Mouse (Mus musculus): ENCODE data around the gene Gatd1. TPM values are rescaled to one million over a fixed set of nuclear protein-coding genes. Genes with fewer than 3 reads are reported as not detected.

Gatd1 gene
- total RNA-seq, 2 experiments from 2014 or later = 37.4 to 37.6 TPM

DNA sequence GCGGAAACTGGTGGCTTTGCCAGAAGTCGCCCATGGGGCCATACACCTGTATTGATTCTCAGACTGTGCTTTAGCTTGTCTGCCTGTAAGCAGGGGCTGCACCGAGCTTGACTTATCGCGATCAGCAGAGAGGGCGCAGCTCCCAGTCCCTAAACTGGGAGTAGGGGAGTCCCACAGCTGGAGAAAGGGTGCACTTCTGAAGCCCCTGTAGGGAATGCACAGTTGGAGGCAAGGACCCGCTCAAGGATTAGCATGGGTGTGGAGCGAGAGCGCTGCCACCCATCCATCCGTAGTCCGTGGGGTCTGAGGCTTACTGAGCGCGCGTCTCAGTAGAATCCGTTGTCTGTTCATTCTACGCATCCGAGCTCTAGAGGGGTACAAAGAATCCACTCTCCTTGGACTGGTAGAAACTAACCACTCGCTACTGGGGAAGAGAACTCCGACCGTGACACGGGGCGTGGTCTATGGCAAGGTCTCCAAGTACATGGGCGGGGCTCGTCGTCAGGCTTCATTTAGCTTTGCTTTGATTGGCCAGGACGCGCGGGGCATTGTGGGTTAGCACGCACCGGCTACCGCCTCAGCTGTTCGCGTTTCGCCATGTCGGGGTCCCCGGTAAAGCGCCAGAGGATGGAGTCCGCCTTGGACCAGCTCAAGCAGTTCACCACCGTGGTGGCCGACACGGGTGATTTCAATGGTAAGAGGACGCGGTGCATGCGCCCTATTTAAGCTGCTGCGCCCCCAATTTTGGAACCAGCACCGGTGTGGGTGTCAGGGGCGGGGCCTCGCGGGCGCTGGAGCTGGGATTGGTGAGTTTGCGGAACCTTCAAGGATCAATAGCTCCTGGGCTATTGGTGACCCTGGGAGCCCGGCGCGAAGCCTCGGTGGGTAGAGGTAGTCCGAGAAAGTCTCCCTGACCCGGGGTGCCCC, 22.0 kb downstream of the Gatd1 start, which contains the start of gene Taldo1:
Gene Taldo1, plus strand, starts transcription at position 575 of the 927 bp plus-strand sequence.
- DNase-seq (ENCODE audit: low spot score in 2 of 2) = peak; percentile 95

GRCm38 (mm10) chr7:141390326-141391259, 23.3 kb downstream of the Gatd1 start:
- DNase-seq (ENCODE audit: low spot score in 2 of 2) = no peak

DNA sequence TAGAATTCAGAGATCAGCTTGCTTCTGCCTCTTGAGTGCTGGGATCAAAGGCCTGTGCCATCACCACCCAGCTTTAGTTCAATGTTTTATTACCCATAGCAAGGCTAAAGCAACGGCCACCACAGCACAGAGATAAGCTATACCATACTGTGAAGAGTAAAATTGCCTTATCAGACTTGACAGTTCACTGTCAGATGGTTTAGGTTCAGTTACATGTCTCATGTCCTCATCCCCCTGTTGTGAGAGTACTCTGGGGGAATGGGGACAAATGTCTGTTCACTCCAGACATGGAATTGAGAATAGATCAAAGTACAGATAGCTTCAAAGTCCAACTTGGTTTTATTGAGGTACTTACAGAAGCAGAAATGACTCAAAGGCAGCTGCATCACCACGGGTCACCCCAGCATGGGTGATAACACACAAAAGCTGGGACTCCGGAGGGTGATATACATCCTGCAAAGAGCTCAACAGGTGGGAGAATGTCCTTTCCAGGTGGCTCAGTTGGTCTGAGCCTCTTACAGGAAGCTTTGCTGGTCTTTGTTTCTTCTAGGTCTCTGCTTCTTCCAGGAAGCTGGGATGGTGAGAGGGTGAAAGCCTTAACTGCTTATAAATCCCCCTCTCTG, 25.3 kb downstream of the Gatd1 start:
- DNase-seq (ENCODE audit: low spot score in 2 of 2) = no peak

DNA sequence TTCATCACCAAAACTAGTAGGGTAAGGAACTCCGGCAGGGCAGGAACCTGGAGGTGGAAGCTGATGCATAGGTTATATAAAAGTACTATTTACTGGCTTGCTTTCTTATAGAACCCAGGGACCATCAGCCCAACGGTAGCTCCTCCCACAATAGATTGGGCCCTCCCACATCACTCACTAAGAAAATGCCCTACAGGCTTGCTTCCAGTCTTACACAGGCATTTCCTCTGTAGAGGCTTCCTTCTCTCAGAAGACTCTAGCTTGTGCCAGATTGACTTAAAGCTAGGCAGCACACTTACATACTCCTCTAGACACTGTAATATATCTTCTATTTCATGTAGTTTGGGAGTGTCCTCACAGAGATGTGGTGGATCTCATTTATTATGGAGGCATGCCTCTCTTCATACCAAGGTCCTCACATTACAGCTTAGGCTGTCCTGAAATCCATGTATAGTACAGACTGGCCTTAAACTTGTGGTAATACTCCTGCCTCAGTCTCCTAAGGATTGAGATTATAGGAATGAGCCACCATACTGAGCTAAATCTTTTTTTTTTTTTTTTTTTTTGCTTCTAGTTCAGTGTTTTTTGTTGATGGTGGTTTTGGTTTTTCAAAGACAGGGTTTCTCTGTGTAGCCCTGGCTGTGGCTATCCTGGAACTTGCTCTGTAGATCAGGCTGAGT, 26.0 kb downstream of the Gatd1 start:
- DNase-seq (ENCODE audit: low spot score in 2 of 2) = no peak

- DNase-seq (ENCODE audit: low spot score in 2 of 2) = no peak
Observed at GRCm38 (mm10) chr7:141381068-141381835, 32.7 kb downstream of the Gatd1 start.

GRCm38 (mm10) chr7:141379584-141379983, 34.4 kb downstream of the Gatd1 start:
- no peak for DNase-seq (ENCODE audit: low spot score in 2 of 2)

GRCm38 (mm10) chr7:141374399-141374798, 39.5 kb downstream of the Gatd1 start:
- DNase-seq (ENCODE audit: low spot score in 2 of 2) = no peak

DNA sequence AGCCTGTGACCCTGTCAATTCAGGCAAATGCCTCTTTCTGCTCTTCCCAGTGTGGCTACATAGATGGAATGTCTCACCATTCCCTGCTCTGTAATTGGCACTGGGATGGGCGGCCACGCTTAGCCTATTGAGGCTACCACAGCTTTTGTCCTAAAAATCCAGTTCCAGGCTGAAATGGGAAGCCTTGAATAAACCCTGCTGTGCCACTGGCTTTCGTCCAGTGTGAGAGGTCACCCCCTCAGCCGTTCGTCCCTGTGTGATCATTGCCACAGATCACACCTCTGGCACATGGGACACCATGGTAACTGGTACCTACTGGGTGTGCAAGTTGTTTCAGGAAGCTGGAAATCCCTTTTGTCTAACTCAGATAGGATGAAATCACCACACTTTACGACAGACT, 40.3 kb downstream of the Gatd1 start:
- DNase-seq (ENCODE audit: low spot score in 2 of 2) = no peak

GRCm38 (mm10) chr7:141371942-141372595, 41.9 kb downstream of the Gatd1 start:
- no peak for DNase-seq (ENCODE audit: low spot score in 2 of 2)

GRCm38 (mm10) chr7:141369918-141370317, 44.0 kb downstream of the Gatd1 start:
- DNase-seq (ENCODE audit: low spot score in 2 of 2) = no peak

DNA sequence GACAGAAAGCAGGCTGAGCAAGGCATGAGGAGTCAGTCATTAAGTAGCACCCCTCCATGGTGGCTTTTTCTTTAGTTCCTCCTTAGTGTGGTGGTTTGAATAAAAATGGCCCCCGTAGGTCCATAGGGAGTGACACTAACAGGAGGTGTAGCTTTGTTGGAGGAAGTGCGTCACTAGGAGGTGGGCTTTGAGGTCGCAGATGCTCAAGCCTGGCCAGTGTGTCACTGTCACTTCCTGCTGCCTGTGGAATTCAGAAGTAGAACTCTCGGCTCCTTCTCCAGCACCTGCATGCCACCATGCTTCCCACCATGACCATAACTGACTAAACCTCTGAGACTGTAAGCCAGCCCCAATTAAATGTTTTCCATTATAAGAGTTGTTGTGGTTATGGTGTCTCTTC, 46.6 kb downstream of the Gatd1 start:
- DNase-seq (ENCODE audit: low spot score in 2 of 2) = no peak

DNA sequence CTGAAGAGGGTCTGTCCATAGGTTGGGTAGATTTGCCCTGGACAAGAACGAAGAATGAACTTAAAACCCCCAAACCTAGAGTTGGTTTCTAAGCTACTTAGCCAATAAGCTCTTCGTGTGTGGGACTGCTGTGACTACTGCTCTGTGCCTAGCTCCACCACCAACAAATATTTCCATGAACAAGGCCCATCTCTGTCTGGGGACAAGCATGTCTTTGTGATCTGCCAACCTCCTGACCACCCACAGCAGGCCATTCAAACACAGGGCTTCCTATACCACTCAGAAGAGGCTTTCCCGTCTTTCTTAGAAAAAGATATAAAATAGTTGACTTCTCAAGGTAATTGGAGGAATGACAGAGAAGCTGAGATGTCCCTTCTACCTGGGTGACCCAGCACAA, 48.9 kb downstream of the Gatd1 start:
- no peak for DNase-seq (ENCODE audit: low spot score in 2 of 2)

GRCm38 (mm10) chr7:141364349-141365048, 49.4 kb downstream of the Gatd1 start:
- no peak for DNase-seq (ENCODE audit: low spot score in 2 of 2)

- DNase-seq (ENCODE audit: low spot score in 2 of 2) = no peak
Observed at GRCm38 (mm10) chr7:141363752-141364125, 50.2 kb downstream of the Gatd1 start.

GRCm38 (mm10) chr7:141363106-141363751, 50.7 kb downstream of the Gatd1 start:
- DNase-seq (ENCODE audit: low spot score in 2 of 2) = peak; percentile 73 to 80

GRCm38 (mm10) chr7:141361510-141361909, 52.4 kb downstream of the Gatd1 start:
- no peak for DNase-seq (ENCODE audit: low spot score in 2 of 2)

Data from layer of hippocampus, postnatal 14 days (tissue).